8 mouse cellular contexts compared by ENCODE assay signal in the genomic region with DNA sequence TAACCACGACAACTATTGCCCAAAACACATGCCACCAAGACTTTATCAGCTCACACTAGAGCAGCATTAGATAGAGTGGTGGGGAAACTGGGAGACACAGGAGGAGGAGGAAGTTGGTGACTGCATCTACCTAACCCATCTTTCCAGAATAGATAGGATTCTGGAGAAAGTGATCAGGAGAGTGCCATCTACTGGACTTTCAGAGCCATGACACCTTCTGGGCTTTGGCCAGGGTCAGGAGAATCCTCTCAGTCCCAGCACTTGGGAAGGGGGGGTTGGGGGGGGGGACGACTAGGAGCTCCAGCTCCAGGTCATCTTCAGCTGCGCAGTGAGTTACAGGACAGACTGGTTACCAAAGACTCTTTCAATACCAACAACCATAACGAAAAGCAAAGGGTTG. TPM values are rescaled to one million over a fixed set of nuclear protein-coding genes. Genes with fewer than 3 reads are reported as not detected.
DNase-seq lines count a peak whose midpoint lies in the region; ATAC-seq and TF ChIP-seq lines count a peak whose summit lies in the region.

No protein-coding gene starts in this region.

- no peaks in the 10 kb centered on the region for H3K9me3 ChIP-seq in forebrain, embryonic 13.5 days (replicated peaks)

- 54% methylated on average over 4 of the region's 4 CpGs for WGBS in kidney, adult 2 months
- WGBS in forebrain, embryonic 13.5 days: 46% methylated on average over 4 of the region's 4 CpGs

- no peak for TF ChIP-seq POLR2A in kidney, adult 2 months (IDR thresholded peaks at IDR 0.05; ENCODE audit: low read depth, low read length)
- TF ChIP-seq POLR2A in brain, embryonic 14.5 days (IDR thresholded peaks at IDR 0.05; ENCODE audit: borderline replicate concordance, extremely low read depth, insufficient read depth, insufficient read length, poor library complexity, severe bottlenecking): no peak

- no peak overlapping the region for H3K27ac ChIP-seq in kidney, adult 2 months (ENCODE audit: insufficient read depth, low read depth, low read length)
- no peak overlapping the region for H3K27ac ChIP-seq in forebrain, embryonic 13.5 days

- no peaks in the 10 kb centered on the region for H3K27me3 ChIP-seq in kidney, adult 2 months (replicated peaks; ENCODE audit: control insufficient read depth, insufficient read depth, low read length)
- H3K27me3 ChIP-seq in forebrain, embryonic 13.5 days: no peaks in the 10 kb centered on the region

- no peak overlapping the region for H3K9ac ChIP-seq in forebrain, embryonic 13.5 days

- H3K36me3 ChIP-seq in kidney, adult 2 months (ENCODE audit: control insufficient read depth, insufficient read depth, low read length): no peaks in the 10 kb centered on the region
- peaks cover 55% of the 10 kb centered on the region for H3K36me3 ChIP-seq in forebrain, embryonic 13.5 days (ENCODE audit: poor library complexity, severe bottlenecking)

- H3K4me1 ChIP-seq in kidney, adult 2 months (ENCODE audit: control insufficient read depth, insufficient read depth, low read length): no peaks in the 10 kb centered on the region
- peaks cover 3% of the 10 kb centered on the region; the same call in 1 of the 2 replicates for H3K4me1 ChIP-seq in forebrain, embryonic 13.5 days

- peak; percentile 52 for TF ChIP-seq CTCF in kidney, adult 2 months (conservative IDR thresholded peaks at IDR 0.05; ENCODE audit: insufficient read depth, insufficient read length, low read depth, low read length)
- peak; percentile 66; the same call in 1 of the 2 replicates for TF ChIP-seq CTCF in brain, embryonic 14.5 days (IDR thresholded peaks at IDR 0.05; ENCODE audit: borderline replicate concordance, extremely low read depth, insufficient read depth, insufficient read length)

- DNase-seq in adrenal gland, postnatal 14 days: peak; percentile 44
- DNase-seq in adrenal gland, postnatal 36 days: no peak
- peak; percentile 31 for DNase-seq in kidney, adult 2 months
- no peak for DNase-seq in kidney, adult 18-20 months
- peak; percentile 80 for DNase-seq in 3T3-L1 (ENCODE audit: low read depth, low spot score)
- no peak for DNase-seq in brain, embryonic 14.5 days (ENCODE audit: low read depth)
- DNase-seq in urinary bladder, postnatal 10 days (ENCODE audit: low spot score): no peak

- H3K4me2 ChIP-seq in forebrain, embryonic 13.5 days: no peak overlapping the region

- no peak overlapping the region for H3K4me3 ChIP-seq in kidney, adult 2 months (ENCODE audit: insufficient read depth, low read depth, low read length)
- no peak overlapping the region for H3K4me3 ChIP-seq in forebrain, embryonic 13.5 days

- ATAC-seq in forebrain, embryonic 13.5 days: no peak

RNA-seq across cellular contexts. Expression of gene Tmem44, which starts 19.8 kb away (rescaled TPM):
- 6.0 and 9.1 TPM in 2 replicates for total RNA-seq in adrenal gland, postnatal 14 days (2021)
- 1 to 10 TPM; 3.7 to 4.7 TPM for total RNA-seq in adrenal gland, postnatal 36 days (2021)
- polyA plus RNA-seq in kidney, adult 2 months (2012; rRNA removed): 6.7 and 9.4 TPM in 2 replicates
- 124 and 134 TPM in 2 replicates for polyA plus RNA-seq in brain, embryonic 14.5 days (2012; rRNA removed)
- 56.2 and 60.8 TPM in 2 replicates for polyA plus RNA-seq in forebrain, embryonic 13.5 days (2015; fragmentation: Nextera tagmentation; extraction: Ambion mirVana)

RNA-seq across cellular contexts. Expression of gene Lsg1, which starts 56.6 kb away (rescaled TPM):
- 31.0 and 33.2 TPM in 2 replicates for total RNA-seq in adrenal gland, postnatal 14 days (2021)
- 10 to 100 TPM; 36.7 to 37.2 TPM for total RNA-seq in adrenal gland, postnatal 36 days (2021)
- 9.1 and 9.4 TPM in 2 replicates for polyA plus RNA-seq in kidney, adult 2 months (2012; rRNA removed)
- 28.6 and 29.1 TPM in 2 replicates for polyA plus RNA-seq in brain, embryonic 14.5 days (2012; rRNA removed)
- 69.7 and 76.9 TPM in 2 replicates for polyA plus RNA-seq in forebrain, embryonic 13.5 days (2015; fragmentation: Nextera tagmentation; extraction: Ambion mirVana)

Comparison
In these comparisons a context has a peak if more than half of its experiments do, and no peak if none do; other contexts are left out.
1. DNase-seq: peak in adrenal gland, postnatal 14 days (single experiment), kidney, adult 2 months (single experiment) and 3T3-L1 (single experiment); none in adrenal gland, postnatal 36 days (0 of 2), kidney, adult 18-20 months (single experiment), brain, embryonic 14.5 days (single experiment) and urinary bladder, postnatal 10 days (single experiment).